Mouse (Mus musculus): ENCODE results near the gene Zmynd8.

Gene Zmynd8

DNA sequence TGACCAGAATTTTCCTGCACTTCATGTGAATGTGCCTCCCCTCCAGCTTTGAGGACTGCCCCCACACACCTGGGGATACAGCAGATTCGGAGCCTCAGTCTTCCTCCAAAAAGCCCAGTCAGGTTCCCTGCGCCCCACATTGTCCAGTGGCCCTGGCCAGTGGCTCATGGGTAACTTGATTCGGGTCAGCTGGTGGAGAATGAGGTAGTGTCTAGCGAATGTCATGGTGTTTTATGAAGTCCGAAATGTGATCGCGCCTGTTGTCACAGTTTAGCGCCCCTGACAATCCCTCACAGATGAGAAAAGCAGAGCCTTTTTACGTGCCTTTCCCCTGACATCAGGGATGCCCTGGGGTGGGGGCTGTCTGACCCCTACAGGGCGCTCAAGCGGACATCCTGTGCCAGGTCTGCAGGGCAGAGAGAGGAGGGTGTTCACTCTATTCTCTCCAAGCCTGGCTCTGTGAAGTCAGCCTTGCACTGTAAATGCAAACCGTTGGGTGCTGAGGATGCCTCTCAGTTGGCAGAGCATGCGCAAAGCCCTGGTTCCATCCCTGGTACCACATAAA lies 139.3 kb downstream of the Zmynd8 start:
- in situ Hi-C loops (cut with MboI; ENCODE audit: low sequenced_read_pairs) = no loop called here

DNA sequence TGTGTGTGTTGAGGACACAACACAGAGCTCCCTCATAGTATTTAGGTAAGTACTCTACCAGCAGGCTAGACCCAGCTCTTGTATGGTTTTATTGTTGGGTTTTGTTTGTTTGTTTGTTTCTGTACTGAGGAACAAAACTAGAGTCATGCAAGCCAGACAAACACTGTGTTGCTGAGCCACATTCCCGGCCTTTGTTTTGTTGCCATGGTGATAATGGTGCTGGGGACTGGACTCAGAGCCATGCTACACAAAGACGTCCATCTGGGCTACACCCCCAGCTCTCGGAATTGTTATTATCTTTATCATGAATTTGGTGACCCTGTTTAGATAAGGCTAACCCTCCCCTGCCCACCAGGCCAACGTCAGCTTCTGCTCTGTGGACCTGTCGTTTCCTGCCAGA lies 140.3 kb downstream of the Zmynd8 start:
- in situ Hi-C loops (cut with MboI; ENCODE audit: low sequenced_read_pairs) = no loop called here

DNA sequence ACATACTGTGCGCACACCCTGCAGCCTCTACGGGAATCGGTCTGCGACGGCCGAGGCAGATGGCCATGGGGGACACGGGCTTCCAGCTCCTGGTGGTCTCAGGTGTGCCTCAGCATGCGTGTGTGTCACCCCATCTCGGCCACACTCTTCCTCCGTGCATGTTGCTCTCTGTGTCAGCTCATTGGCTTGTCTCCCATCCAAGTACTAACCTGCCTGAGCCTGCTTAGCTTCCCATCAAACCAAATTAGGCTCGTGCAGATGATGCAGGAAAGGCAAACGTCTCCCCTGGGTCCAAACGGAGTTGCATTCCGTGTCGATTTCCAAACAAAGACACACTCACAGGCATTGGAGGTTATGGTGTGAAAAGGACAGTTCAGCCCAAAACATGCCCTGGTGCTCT lies 141.0 kb downstream of the Zmynd8 start:
- in situ Hi-C loops (cut with MboI; ENCODE audit: low sequenced_read_pairs) = no loop called here

DNA sequence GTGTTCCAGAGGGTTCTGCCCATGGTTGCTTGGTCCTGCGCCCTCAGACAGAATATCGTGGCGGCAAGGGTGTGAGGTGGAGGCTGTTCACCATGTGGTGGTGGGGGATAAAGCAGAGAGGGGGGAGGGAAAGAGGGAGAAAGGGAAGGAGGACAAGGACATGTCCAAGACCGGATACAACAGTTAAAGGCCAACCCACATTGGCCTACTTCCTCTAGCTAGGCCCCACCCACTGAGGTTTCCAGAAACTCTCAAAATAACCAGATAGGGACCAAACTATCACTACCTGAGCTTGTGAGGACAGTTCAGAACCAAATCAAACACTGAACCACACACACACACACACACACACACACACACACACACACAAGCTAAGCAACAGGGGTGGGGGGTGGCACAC lies 146.1 kb downstream of the Zmynd8 start:
- in situ Hi-C loops (cut with MboI; ENCODE audit: low sequenced_read_pairs) = no loop called here

DNA sequence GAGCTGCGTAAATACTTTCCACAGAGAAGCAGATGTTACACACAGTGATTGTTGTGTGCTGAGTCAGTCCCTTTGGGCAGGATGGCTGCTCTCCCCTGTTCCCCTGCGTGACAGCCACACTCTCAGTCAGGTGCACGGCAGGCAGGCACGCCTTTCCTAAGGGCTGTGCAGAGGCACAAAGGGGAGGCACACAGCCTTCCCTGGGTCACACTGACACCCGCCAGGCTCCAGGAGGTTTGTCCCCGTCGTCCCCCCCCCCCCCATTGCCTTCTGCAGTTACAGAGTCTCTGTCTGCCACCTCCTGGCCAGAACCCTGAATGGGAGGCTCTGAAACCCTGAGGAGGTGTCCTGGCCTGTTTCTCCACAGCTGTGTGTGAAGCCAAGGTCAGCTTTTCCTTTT lies 147.7 kb downstream of the Zmynd8 start:
- in situ Hi-C loops (cut with MboI; ENCODE audit: low sequenced_read_pairs) = no loop called here

DNA sequence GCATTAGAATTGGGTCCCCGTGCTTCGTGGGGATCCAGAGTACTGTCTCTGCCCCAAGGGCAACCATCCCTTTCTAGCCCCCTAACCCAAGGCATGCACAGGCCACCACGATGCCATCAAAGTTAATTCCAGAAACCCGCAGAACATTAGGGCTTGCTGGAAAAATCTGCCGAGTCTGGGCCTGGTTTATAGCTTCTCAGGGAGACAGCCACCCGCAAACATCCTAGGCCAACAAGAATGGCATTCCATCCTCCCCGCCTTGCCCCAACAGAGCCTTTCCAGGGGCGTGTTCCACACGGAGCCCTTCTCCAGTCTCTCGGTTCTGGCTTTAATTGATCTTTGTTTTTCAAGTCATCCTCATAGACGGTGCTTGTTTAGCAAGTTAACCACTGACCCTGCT lies 150.4 kb downstream of the Zmynd8 start:
- in situ Hi-C loops (cut with MboI; ENCODE audit: low sequenced_read_pairs) = no loop called here

DNA sequence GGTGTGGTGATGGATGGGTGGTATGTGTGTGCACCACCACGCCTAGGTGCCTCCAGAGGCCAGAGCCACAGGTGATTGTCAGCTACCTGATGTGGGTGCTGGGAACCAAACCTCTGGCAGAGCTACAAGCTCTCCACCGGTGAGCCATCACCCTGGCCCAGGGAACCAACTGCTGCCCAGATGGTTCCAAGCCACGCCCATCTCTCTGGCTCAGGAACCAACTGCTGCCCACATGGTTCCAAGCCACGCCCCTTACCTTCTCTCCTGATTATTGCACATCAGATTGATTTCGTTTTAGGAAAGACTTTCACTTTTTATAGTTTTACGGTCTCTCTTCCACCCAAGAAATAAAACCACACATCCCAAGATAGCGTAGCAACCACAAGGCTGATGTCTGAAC lies 150.8 kb downstream of the Zmynd8 start:
- in situ Hi-C loops (cut with MboI; ENCODE audit: low sequenced_read_pairs) = no loop called here

DNA sequence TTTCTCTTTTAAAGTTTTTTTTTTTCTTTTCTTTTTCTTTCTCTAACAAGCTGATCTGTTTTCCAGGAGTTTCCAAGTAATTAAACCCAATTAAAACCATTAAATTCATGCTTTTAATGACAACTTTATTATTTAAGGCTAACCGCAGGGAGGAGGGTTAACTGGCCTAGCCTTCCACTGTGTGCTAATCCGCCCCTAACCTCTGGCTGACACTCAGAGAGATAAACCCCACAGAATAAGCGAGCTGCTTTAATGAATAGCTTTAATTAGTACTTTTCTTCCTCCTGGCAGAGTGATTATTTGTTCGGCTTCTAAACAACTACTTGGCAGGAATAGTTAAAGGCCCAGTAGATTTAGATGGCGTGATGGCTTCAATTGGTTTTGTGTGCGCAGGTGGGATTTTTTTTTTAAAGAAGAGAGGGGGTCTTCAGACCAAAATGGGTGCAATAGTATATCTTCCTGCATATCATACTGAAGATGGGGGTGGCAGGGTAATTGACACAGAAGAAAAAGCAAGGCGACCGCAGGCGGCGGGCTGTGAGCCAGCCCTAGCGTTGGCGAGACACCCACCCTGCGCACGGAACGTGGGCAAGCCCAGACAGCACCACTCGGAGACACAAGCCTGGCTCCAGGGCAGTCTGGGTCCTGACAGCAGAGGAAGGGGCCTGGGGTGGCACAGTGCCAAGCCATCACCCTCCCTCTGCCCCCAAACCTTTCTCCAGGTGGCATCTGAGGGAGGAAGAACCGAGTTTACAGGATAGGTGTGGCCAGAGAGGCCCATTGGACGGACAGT lies 153.3 kb downstream of the Zmynd8 start:
- in situ Hi-C loops (cut with MboI; ENCODE audit: low sequenced_read_pairs) = no loop called here

DNA sequence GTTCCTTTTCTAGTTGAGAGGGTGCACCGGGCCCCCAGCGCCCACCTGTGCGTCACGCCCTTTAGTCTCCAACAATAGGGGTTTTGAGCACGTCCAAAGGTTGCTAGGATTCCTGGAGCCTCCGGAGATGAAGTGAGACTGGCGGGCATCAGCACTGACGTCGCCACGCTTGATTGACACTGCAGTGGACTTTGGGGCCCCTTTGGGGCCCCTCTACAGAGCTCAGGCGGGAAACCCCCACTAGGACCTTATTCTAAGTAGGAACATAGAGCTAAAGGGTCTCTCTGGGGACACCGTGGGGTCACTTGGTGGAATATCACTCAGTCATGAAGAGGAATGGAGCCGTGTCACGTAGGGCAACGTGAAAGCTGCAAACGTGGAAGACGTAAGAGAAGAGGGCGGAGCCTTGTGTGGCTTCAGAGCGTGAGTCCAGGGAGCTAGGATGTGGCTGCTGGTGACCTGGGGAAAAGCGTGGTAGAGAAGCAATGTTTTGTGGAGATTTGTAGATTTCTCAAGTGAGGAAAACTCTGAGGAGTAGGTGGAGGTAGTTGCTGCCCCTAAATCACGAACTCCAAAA lies 156.5 kb downstream of the Zmynd8 start:
- in situ Hi-C loops (cut with MboI; ENCODE audit: low sequenced_read_pairs) = no loop called here

DNA sequence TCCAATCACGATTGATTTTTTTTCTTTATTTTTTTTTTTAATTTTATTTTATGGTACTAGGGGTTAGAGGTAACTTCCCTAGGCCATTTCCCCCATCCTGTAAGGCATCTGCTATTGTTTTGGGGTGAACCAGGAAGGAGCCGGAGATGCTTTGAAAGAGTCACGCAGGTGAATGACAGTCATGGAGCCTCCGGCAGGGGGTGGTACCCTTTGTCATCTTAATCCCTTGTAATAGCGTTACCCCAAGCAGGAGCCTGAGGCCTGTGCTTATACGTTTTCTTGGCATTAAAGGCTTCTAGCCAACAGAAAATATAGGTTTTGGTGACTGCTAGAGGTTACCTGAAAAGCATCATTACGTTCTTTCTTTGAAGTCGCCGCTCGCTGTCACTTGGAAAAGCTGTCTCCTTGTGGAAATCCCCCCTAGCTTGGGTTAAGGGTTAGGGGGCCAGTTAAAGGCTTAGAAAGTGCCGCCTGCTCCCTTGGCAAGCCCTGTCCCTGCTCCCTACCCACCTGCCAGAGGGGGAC lies 157.2 kb downstream of the Zmynd8 start:
- in situ Hi-C loops (cut with MboI; ENCODE audit: low sequenced_read_pairs) = no loop called here

DNA sequence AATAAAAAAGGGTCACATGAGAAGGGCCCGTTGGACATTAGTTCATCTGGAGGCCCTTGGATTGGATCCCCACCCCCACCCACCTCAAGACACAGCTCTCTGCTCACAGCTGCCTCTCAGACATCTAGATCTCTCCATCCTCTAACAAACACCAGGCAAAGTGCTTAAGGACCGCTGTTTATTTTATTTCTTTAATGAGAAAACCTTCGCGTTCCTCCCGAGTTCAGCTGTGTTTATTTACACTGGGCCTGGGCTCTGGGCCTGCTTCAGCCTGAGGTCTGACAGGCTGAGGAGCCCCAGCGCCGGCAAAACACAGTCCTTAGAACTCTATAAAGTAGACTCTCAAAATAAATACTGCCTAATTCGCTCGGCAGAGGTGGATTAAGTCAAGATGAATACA lies 157.8 kb downstream of the Zmynd8 start:
- in situ Hi-C loops (cut with MboI; ENCODE audit: low sequenced_read_pairs) = no loop called here

DNA sequence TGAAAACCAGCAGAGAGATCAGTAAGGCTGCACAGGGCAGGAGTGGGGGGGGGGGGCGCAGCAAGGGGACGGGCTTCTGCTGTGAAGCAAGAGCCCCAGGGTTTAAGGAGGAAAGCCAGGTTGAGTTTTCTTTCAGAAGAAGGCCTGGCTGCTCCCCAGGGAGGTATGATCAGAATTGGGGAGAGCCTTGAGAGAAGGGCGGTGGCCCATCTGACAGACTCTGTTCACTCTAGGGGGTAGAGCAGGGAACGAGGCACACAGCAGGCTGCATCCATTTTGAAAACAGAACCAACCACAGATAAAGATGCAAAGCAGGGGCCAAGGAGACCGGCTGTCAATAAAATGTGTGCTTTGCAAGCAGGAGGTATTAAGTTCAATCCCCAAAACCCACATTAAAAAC lies 158.4 kb downstream of the Zmynd8 start:
- in situ Hi-C loops (cut with MboI; ENCODE audit: low sequenced_read_pairs) = no loop called here

DNA sequence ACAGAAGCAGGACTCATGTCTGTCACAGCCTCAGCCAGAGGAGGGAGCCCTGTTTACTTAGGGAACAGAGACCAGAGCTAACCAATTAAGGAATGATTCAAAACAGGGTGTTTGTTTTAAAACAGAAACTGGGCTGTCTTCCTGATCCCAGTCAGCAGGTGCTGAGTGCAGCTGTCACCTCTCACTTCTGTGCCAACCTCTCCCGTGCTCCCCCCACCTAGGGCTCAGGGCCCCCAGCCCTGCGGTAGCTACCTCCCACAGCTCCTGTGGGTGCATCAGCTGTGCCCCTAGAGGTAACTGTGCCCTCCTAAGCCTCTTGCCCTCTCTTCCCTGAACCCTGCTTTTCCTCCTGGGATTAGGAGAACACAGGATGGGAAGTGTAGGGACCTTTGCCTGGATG lies 162.5 kb downstream of the Zmynd8 start:
- in situ Hi-C loops (cut with MboI; ENCODE audit: low sequenced_read_pairs) = no loop called here

Measured in CH12F3 (cell line).